Mouse (Mus musculus): Measurements from ENCODE around the gene 4930519P11Rik. TPM values are rescaled to one million over a fixed set of nuclear protein-coding genes. Genes with fewer than 3 reads are reported as not detected.

Gene 4930519P11Rik
- polyA plus RNA-seq, 1 experiment: not detected

DNA sequence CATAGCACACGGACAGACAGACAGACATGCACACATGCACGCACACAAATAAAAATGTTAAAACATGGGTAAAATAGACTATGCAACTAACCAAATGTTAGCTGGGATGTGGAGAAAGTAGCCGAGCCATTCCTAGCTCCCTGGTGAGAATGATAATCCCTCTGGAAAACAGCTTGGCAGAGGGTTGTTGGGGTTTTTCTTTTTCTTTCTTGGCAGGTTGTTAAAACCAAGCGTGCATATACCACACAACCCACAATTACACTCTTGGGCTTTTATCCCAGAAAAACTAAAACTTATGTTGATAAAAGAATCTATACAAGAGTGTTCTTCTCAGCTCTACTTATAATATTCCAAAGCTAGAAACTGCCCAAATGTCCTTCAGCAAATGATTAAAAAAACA lies 24.2 kb downstream of the 4930519P11Rik start:
- Histone ChIP-seq H3K4me3 (ENCODE audit: insufficient read depth, low read length) (no peak overlapping the region), H3K27ac (ENCODE audit: insufficient read depth, low read length) (no peak overlapping the region), H3K4me1 (ENCODE audit: control insufficient read depth, insufficient read depth, low read length) (no peaks in the 10 kb centered on the region)
- TF ChIP-seq CTCF (IDR thresholded peaks at IDR 0.05; ENCODE audit: borderline replicate concordance, insufficient read depth, low read length): no peak
- no peak for TF ChIP-seq POLR2A (IDR thresholded peaks at IDR 0.05; ENCODE audit: low read depth, low read length)

DNA sequence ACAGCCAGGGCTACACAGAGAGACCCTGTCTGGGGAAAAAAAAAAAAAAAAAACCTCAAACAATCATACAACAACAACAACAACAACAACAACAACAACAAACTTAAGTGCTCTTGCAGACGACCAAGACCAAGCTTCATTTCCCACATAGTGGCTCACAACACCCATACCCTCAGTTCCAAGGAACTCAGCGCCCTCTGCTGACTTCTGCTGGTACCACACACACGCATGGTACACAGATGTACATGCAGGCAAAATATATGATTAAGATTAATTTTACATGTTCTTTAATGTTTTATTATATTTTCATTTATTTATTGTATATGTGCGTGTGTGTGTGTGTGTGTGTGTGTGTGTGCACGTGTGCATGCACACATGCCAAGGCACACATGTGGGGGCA lies 26.8 kb downstream of the 4930519P11Rik start:
- no peaks in the 10 kb centered on the region for H3K4me1 ChIP-seq (ENCODE audit: control insufficient read depth, insufficient read depth, low read length)
- no peak overlapping the region for H3K4me3 ChIP-seq (ENCODE audit: insufficient read depth, low read length)
- TF ChIP-seq POLR2A (IDR thresholded peaks at IDR 0.05; ENCODE audit: low read depth, low read length) (no peak), CTCF (IDR thresholded peaks at IDR 0.05; ENCODE audit: borderline replicate concordance, insufficient read depth, low read length) (peak; percentile 50; the same call in 1 of the 2 replicates)
- H3K27ac ChIP-seq (ENCODE audit: insufficient read depth, low read length): no peak overlapping the region

DNA sequence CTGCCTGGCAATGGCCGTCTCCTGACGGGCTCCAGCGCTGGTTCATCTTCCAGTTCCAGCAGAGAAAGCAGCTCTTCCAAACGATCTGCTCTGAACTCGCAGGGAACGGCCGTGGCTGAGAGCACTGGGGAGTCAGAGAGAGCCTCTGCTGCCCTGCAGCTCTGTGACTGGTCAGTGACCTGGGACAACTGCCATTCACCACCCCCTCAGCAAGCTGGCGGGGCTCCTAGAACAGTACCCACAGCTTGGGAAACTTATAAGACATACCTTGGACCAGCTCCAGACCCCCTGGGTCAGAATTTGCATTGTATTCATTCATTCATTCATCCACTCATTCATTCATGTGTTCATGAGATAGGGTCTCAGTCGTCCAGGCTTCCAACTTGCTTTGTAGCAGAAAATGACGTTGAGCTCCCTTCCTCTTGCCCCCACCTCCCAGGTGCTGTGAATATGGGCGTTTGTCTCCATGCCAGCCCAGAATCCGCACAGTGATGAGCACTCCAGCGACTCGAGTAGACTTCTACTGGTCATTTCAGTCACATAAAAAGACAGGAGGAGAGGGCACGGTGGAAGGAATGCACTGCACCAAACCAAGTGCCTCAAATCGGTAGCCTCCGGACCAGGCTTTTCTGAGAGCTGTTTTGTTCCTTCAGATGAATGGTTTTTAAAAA lies 28.2 kb downstream of the 4930519P11Rik start:
- Histone ChIP-seq H3K4me3 (ENCODE audit: insufficient read depth, low read length) (no peak overlapping the region), H3K4me1 (ENCODE audit: control insufficient read depth, insufficient read depth, low read length) (no peaks in the 10 kb centered on the region), H3K27ac (ENCODE audit: insufficient read depth, low read length) (no peak overlapping the region)
- no peak for TF ChIP-seq POLR2A (IDR thresholded peaks at IDR 0.05; ENCODE audit: low read depth, low read length)
- TF ChIP-seq CTCF (IDR thresholded peaks at IDR 0.05; ENCODE audit: borderline replicate concordance, insufficient read depth, low read length): no peak

DNA sequence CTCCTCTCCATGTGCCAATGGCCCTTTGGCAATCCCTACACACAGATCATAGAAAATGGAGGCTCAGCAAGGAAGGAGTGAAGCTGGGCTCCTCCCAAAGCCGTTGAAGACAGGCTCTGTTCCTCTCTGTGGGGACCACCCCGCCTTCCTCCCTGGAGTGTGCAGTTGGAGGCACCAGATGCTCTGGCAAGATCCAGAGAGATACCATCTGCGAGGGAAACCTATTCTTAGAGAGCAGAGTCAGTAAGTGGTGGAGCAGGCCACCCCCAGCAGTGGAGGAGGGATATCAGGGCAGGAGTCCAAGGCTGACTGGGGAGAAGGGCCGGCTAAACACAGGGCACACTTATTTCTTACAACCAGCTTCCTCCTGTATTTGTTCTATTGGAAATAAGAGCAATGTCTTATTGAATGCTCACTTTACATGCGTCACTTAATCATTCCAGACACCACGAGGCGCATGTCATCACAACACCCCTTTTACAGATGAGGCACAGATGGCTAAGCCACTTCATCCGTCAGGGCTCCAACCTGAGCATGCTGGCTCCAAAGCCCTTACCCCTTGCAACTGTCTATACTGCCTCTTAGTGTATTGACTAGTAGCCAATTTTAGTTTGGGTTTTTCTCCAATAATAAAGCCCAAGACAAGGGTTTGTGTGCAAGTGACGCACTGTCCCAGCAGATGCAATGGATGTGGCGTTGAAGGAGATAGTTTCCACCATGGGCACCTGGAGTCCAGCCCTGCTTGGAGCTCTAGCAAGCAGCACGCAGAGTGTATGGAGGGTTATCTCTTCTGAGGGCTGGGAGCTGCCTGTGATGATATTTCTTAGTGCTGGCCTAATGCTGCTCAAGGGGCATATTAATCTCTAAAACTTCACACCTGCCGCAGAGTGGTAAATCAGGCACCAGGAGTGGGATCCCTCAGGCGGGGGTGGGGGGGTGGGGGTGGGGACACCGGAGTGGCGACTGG lies 29.0 kb downstream of the 4930519P11Rik start:
- Histone ChIP-seq H3K4me3 (ENCODE audit: insufficient read depth, low read length) (no peak overlapping the region), H3K27ac (ENCODE audit: insufficient read depth, low read length) (no peak overlapping the region), H3K4me1 (ENCODE audit: control insufficient read depth, insufficient read depth, low read length) (no peaks in the 10 kb centered on the region)
- TF ChIP-seq CTCF (IDR thresholded peaks at IDR 0.05; ENCODE audit: borderline replicate concordance, insufficient read depth, low read length): no peak
- TF ChIP-seq POLR2A (IDR thresholded peaks at IDR 0.05; ENCODE audit: low read depth, low read length): no peak

DNA sequence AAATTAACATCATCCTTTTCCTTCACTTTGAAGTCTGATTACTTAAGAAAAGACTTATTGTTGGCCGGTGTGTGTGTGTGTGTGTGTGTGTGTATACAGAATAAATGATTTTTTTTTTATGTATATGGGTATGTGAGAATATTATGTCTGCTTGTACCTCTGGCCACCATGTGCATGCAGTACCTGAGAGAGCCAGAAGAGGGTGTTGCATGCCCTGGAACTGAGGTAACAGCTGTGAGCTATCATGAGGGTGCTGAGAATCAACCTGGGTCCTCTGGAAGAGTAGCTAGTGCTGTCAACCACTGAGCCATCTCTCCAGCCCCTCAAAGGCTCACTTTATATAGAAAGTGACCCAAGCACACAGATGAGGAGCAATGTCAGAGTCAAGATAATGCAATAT lies 31.8 kb downstream of the 4930519P11Rik start:
- H3K4me1 ChIP-seq (ENCODE audit: control insufficient read depth, insufficient read depth, low read length): no peaks in the 10 kb centered on the region

DNA sequence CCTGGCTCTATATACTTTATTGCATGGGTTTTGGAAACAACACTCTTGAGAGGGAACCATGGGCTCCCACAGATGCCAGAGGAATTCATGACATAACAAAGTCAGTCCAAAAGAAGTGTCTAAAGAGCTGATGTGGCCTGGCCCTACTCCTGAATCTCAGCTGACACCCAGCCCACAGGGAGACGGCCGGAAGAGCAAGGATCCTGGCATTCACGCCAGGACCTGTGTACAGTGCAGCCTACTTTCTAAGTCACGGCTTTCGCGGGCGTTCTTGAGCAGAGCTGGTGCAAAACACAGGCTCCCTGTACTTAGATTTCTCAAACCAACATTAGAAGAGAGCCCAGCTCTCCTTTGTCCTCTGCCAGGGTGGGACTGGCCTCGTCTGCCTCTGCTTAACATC lies 32.7 kb downstream of the 4930519P11Rik start:
- Histone ChIP-seq H3K4me1 (ENCODE audit: control insufficient read depth, insufficient read depth, low read length) (no peaks in the 10 kb centered on the region), H3K27ac (ENCODE audit: insufficient read depth, low read length) (no peak overlapping the region), H3K4me3 (ENCODE audit: insufficient read depth, low read length) (no peak overlapping the region)
- TF ChIP-seq POLR2A (IDR thresholded peaks at IDR 0.05; ENCODE audit: low read depth, low read length) (no peak), CTCF (IDR thresholded peaks at IDR 0.05; ENCODE audit: borderline replicate concordance, insufficient read depth, low read length) (no peak)

More for the DNA sequence above, 31.8 kb downstream of the 4930519P11Rik start:
- TF ChIP-seq POLR2A (IDR thresholded peaks at IDR 0.05; ENCODE audit: low read depth, low read length): no peak
- no peak for TF ChIP-seq CTCF (IDR thresholded peaks at IDR 0.05; ENCODE audit: borderline replicate concordance, insufficient read depth, low read length)
- no peak overlapping the region for H3K4me3 ChIP-seq (ENCODE audit: insufficient read depth, low read length)
- H3K27ac ChIP-seq (ENCODE audit: insufficient read depth, low read length): no peak overlapping the region

DNA sequence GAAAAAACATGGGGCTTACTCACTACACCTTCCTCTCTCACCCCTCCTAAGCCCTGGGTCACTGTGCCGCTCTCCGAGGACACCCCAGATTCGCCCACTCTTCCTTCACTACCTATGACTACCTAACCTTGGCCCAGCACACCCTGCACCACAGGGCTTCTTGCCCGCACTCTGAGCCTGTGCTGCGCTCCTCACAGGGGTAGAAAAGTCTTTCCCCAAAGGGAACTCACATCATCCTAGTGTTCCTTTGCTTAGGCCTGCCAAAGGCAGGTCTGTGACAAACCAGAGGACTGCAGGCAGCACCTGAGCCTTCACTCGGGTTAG lies 35.5 kb downstream of the 4930519P11Rik start:
- Histone ChIP-seq H3K27ac (ENCODE audit: insufficient read depth, low read length) (no peak overlapping the region), H3K4me3 (ENCODE audit: insufficient read depth, low read length) (no peak overlapping the region), H3K4me1 (ENCODE audit: control insufficient read depth, insufficient read depth, low read length) (no peaks in the 10 kb centered on the region)
- TF ChIP-seq CTCF (IDR thresholded peaks at IDR 0.05; ENCODE audit: borderline replicate concordance, insufficient read depth, low read length) (no peak), POLR2A (IDR thresholded peaks at IDR 0.05; ENCODE audit: low read depth, low read length) (no peak)

DNA sequence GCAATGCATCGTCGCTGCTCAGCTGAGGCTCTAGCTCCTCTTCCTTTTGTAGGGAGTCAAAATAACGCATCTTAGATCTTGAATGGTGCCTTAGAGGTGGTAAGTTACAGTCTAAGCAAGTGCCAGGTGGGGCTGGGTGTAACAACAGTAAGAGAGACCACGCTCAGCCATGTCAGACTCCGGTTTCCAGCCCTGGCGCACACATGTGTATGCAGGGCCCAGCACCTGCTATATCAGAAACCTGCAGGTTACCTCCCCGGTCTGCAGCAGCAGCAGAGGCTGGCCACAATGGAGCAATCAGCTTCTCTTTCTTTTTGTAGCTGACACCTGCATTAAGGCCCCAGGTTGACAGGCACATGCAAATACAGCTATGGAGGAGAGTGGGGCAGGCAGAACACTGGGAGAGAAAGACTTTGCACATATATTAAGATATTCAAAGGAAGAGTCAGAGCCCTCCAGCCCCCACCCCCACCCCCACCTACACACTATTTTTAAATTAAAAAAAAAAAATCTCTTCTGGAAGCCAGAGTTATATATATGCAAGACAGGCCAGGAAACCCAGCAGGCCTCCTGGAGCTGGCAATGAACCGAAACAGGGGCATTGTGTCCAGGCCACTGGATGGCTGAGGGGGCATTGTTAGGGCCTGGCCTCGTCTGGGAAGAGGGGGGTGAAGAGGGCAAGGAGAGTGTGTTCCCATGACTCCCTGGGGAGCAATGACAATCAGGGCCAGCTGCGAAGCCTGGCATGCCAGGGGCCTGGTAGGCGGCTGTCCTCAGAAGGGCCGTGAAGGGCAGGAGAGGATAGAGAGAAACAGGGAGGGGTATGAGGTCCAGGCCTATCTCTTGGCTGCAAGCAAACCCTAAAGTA lies 36.1 kb downstream of the 4930519P11Rik start:
- TF ChIP-seq CTCF (IDR thresholded peaks at IDR 0.05; ENCODE audit: borderline replicate concordance, insufficient read depth, low read length) (no peak), POLR2A (IDR thresholded peaks at IDR 0.05; ENCODE audit: low read depth, low read length) (no peak)
- H3K27ac ChIP-seq (ENCODE audit: insufficient read depth, low read length): no peak overlapping the region
- no peak overlapping the region for H3K4me3 ChIP-seq (ENCODE audit: insufficient read depth, low read length)
- H3K4me1 ChIP-seq (ENCODE audit: control insufficient read depth, insufficient read depth, low read length): peaks cover 2% of the 10 kb centered on the region

DNA sequence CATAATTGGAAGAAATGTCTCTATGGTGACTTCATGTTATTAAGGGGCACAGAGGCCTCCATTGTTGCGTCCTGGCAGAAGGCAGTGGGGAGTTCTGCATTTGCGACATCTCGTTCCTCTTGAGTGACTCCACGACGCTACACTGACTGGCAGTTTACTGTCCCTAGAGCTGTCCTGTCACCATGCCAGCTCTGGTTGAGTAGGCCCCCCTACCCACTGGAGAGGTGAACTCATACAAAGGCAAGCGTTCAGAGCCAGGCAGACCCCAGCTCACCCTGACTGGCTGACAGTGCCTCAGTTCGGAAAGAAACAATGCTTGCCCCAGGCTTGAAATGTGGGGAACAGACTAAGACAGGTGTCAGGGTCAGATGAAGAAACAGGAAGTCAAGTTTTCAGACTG lies 39.0 kb downstream of the 4930519P11Rik start:
- peaks cover 8% of the 10 kb centered on the region for H3K4me1 ChIP-seq (ENCODE audit: control insufficient read depth, insufficient read depth, low read length)
- no peak overlapping the region for H3K4me3 ChIP-seq (ENCODE audit: insufficient read depth, low read length)
- no peak for TF ChIP-seq POLR2A (IDR thresholded peaks at IDR 0.05; ENCODE audit: low read depth, low read length)
- no peak for TF ChIP-seq CTCF (IDR thresholded peaks at IDR 0.05; ENCODE audit: borderline replicate concordance, insufficient read depth, low read length)
- H3K27ac ChIP-seq (ENCODE audit: insufficient read depth, low read length): no peak overlapping the region
